Mouse (Mus musculus): Measurements from ENCODE around the gene Brdt.

Gene Brdt

DNA sequence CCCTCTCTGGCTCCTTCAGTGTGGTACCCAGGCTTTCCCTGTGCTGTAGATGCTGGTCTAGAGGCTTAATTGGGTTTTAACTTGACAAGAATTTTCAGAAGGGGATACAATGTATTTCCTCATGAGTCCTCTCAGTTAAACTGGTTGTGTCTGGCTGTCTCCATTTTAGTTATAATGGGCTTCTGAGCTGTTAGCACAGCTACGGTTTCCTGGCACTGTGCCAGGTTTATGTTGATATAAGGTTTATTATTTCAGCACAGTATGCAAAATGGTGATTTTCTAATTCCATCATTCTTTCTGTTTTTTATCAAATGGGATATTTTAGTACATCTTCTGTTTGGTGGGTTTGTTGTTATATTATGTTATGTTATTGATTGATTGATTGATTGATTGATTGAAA is 90.7 kb downstream of the Brdt start:
- no peak for DNase-seq

DNA sequence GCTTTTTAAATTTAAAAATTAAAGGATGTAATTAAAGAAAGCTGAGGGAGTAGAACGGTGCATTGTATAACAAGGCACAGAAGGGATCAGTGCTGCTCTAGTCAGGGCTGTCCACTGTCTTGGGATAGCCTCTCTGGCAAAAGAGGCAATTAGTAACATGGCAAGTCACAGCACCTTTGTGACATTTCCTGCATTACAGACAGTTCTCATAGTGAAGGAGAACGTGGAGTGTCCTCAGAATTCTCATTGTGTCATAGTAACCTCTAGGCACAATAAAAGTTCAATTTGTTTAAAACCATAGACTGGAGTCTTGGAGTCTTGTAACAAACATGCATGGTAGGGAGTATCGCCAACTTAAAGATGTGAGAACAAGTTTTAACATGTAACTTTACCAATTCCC is 100.3 kb downstream of the Brdt start, which contains the start of gene Lpcat2b:
Lpcat2b (plus strand) TSS at position 301 of the 400 bp plus-strand sequence.
- DNase-seq = no peak

DNA sequence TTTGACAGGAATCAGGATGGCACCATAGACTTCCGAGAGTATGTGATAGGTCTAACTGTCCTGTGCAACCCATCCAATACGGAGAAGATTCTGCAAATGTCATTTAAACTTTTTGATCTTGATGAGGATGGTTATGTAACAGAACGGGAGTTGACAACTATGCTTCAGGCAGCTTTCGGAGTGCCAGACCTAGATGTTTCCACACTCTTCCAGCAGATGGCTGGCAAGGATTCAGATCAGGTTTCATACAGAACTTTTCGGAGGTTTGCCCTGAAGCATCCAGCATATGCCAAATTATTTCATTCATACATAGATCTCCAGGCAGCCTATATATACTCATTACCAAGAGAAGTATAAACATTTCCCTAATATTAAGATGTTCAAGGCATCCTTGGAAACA is 103.0 kb downstream of the Brdt start:
- DNase-seq = no peak

DNA sequence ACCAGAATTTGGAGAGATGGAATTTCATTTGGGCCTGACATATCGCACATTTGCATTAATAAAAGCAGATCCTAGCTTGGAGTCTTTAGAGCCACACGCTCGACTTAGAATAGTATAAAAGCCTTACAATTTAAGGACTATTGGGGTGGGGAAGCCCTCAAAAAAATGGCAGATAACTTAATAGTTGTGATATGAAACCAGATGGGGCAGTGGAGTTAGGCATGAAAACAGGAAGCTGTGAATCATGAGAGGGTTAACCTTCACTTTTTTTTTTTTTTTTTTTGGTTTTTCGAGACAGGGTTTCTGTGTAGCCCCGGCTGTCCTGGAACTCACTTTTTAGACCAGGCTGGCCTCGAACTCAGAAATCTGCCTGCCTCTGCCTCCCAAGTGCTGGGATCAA is 105.2 kb downstream of the Brdt start:
- DNase-seq = no peak

All from right cerebral cortex, postnatal 25 days (tissue).